Mouse (Mus musculus) induced T-regulatory cell, adult 2 months (primary cell): ENCODE results near the gene Gm42906.

Source experiments
- DNase-seq: peaks from one replicate; pipeline ENCODE4 v3.0.0-alpha.2; 2012; ENCODE audit warnings: low read depth

Gene Gm42906

DNA sequence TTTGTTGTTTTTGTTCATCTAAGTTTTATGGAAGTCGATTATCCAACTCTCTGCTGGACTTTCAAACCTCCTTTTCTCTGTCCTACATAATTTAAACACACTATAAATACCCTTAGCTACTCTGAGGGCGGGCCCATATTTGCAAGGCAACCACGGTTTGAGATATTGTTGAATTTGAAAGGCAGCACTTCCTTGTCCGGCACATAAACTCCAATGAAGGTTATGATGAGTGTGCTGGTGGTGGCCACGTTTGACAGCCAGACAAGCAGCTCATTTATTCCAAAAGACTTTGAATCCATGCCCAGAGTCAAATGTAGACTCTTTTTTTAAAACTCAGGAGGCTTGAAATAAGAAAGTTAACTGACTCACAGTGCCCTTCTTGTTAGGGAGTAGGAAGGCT lies 33.3 kb downstream of the Gm42906 start:
- no peak for DNase-seq

DNA sequence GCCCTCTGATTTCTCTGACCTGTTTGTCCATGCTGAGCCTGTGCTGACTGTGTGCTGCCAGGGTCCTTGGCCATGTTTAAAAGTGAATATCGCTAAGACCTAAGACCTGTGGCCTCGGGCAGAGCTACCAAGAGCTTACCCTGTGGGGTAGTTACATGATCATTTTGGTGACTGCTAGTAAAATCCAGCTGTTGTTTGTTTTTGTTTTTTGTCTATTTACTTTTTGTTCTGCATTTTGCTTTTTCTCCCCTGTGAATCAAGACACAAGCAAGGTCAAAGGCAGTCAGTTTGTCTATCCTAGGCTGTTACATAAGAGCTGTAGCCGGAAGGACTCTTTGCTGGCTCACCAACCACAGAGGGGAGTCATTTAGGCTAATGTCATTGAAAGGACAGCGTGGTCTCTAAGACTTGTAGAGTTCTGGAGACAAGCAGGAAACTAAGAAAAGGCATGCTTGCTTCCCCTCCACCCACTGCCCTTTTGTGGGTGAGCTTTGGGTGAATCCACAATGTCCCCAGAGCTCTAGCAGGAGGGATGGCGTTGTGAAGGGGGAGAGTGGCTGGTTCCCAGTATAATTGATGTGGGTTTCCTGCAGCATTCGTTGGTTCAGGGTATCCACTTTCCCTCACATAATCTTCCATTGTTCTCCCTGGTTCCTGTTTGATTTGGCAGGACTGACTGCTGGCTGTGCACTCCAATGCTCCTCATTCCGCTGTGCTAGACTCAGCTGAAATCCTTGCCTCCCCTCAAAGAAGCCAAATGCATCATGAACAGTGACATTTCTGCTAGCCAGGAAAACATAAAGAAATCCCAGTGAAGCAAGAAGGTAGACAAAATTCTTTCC lies 33.9 kb downstream of the Gm42906 start:
- no peak for DNase-seq

DNA sequence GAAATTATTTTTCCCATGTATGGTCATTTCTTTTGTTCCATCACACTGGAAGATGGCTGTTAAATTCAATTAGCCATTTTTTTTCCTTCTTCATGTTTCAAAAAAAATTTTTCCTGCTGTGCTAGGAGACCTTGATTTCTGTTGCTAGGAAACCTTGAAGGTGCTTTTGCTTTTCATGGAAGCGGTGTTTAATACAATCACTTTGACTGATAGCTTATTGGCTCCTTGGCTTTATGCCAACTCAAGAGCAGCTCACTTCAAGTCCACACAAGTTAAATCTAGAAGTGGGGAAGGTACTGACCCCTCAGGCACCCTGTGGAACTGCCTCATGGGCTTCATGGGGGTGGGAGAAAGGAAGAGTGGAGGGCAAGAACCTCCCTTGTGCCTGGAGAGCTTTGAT lies 38.1 kb downstream of the Gm42906 start:
- DNase-seq: no peak

DNA sequence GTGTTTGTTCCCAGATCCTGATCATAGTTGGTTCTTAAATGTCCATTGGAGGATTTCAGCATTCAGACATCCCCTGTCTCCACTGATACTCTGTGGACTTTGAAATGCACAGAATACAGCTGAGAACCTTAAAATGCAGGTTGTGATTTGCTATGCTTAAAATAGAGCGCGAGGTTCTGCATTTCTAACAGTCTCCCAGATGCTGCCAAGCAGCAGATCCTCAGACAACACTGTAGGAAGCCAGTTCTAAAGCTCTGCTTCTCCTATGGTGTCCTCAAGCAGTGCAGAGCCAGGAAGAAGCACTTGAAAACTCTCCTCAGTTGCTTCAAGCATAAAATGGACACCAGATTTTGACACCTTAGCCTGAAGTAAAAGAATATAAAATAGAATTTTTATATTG lies 48.1 kb downstream of the Gm42906 start:
- DNase-seq: no peak

DNA sequence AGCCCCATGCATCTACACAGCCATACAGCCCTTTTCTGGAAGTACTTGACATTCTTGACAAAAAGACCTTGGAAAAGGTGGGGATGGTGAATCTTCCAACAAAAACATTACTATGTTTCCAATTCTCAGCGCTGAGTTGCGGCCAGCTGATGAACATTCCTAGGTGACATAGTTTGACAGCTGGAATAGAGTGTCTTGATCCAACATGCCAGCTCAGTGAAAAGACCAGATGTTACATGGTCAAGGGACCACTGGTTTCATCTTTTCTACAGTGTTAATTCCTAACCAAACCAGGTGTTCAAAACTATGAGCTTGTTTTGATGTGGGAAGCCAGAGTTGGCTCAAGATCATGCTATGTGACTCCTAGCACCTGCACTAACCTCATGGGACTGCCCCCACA lies 48.8 kb downstream of the Gm42906 start:
- no peak for DNase-seq

DNA sequence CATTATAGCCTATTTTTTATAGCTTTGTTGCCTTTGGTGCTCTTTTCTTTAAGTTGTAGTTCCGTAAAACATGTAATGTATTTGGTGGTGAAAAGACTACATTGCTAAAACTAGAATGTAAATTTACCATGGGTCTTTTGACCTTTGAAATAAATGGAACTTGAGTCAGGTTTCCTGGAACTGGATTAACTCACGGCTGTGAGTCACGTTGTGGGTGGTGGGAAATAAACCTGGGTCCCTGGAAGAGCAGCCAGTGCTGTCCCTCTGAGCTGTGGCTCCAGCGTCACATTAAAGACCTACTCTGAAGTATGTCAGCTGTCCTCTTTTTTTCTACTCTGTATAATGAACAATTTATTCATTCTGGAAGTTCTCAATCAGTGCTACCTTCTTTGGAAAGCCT lies 51.0 kb downstream of the Gm42906 start:
- DNase-seq: peak; percentile 18

DNA sequence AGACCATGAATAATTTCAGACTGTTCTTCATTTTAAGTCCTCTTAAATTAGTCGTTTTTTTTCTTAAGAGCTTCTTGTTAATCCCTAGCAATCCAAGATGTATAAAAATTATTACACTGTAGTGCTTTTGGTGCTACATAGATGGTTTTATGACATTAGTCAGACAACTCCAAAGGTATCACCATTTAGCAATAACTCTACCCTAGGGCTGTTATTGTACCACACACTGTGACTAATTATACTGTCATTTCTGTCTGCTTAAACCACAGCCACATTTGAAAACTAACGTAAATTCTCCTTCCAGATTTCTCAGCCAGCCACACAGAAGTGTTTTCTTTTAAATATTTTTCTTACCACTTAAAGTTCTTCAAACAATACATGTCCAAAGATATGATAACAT lies 53.1 kb downstream of the Gm42906 start:
- DNase-seq: no peak

DNA sequence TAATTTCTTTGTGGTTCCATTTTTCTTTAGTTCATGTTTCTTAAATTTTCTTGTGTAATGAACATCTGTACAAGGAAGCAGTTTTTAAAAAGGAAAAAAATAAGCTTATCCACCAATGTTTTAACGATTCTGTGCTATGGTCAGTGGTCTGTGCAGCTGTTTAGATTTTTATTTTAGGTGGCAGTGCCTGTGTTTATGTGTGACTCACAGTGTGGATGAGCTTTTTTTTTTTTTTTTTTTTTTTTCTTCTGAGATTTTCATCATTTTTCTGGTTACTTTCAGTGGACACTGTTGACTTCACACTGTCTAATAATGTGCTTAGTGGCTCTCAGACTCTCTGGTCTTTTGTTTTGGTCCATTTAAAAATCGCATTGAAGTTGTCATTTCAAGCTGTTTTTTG lies 56.8 kb downstream of the Gm42906 start:
- DNase-seq: no peak

DNA sequence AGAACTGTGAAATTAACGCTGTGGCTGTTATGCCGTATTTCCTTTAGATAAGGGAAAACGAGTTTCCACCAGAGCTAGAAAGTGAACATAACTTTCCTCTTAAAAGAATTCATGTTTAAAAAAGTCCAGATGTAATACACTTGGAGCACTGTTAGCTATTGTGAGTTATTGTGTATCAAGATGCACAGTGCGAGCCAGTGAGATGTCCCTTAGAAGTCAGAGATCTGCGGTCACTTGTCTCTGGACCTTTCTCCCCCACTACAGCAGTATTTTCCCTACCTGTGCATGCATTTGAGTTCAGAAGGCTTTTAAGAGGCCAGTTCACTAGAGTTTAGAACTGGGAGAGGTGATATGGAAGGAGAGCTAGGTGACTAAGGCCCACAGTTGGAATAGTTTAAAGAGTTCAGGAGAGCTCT lies 58.6 kb downstream of the Gm42906 start:
- DNase-seq: no peak

DNA sequence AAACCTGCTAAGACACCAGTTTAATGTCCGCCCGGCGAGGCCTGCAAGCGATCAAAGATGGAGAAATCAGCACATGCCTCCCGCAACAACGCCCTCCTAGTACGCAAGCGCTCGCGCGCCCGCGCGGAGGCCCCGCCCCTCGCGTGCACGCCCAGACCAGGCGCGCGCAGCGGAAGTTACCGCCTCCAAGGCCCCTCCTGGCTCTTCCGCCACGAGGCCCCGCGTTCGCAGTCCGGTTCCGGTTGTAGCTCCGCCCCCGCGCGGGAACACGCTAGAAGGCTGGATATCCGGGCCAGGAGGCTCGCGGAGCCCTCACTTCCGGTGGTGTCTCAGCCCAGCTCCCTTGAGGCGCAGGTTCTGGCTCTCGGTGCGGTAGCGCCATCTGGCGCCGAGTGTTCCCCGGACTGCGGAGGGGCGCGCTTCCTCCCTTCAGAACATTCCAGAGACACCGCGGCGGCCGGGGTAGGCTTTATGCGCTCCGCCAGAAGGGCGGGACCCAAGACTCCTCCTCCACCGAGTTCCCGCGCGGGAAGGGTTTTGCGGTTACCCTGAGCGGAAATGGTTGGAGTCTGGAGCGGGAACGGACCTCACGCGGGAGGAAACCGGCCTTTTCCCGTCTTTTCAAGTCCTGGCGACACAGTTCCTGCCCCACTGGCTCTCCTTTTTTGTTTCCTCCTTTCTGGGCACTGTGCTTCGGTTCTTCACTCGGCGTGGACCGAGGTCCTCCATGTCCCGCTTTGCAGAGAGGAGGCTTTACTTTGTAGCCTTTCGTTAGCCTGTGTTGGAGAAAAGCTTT lies 59.4 kb downstream of the Gm42906 start:
- peak; percentile 100 for DNase-seq

DNA sequence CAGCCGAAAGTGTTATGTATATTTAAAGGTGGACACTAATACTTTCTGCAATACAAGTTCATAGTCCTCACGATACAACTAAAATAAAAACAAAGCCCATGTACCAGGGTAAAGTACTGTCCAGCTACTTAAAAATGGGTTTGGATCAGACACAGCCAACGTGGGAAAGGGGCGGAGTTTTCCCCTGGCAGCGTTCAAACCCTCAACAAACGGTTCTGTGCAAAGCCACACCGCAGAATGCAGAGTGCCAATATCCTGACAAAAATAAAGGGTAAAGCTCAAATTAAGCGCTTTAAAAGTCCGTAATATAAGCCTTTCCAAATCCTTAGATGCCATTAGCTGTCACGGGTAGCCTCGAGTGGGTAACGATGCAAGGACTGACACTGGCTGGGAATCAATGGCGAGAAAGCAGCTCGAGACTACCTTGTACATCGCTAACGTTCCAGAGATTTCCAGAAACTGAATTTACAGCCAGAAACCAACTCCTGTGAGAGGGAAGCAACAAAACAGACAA lies 60.0 kb downstream of the Gm42906 start:
- no peak for DNase-seq

DNA sequence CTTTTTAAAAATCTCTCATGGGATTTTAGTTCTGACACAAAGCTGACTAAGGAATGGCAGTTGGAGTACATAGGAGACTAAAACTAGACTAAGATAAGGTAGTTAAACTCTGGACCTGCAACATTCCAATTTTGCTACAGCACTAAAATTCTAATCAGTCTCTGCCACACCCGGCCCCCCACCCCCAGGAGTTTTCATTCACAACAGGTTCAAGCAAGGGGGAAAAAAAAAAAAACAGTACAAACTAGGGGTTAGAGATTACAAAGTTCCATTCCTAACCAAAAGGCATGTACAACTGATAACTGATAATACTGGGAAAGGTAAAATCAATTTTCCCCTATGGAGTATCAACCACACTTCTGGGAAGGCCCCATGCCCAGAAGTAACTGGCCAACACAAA lies 60.6 kb downstream of the Gm42906 start:
- peak; percentile 7 for DNase-seq

DNA sequence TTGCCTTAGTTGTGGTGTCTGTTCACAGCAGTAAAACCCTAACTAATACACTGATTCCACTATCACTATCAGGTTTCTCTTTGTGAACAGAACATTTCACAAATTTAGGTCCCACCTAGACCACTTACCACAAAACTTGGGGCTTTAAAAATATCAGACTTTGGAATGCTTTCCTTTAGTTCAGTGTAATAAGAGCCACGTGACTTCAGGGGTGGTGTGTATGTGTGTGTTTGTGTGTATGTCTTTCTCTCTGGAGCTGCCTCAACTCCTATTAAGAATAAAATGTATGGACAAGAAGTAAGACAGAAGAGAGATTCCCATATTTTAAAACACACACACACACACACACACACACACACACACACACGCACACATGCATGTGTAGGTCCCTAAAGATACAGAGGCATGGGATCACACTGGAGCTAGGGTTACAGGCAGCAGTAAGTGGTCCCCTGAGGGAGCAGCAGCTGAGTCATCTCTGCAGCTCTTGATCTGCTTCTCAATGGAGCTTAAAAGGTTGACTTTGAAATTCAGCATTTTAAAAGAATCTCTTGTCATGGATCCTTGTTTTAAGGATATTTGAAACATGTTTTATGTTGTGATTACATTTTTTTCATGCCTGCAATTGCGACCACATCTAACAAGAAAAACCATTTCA lies 64.5 kb downstream of the Gm42906 start:
- no peak for DNase-seq

DNA sequence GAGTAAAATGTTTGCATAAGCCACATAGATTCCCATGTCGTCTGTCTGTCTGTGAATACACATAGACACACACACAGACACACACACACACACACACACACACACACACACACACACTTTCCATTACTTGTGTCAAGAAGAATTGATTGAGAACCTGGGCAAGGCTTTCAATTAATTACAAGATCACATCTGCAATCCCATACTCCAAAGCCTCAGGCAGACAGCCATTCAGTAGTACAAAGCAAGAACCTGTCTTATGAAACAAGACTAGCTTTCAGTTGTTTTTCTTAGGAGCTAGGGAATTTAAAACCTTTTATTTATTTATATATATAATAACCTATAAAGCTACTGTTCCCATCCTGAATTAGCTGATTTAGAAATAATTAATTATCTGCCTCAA lies 78.3 kb downstream of the Gm42906 start:
- DNase-seq: no peak

DNA sequence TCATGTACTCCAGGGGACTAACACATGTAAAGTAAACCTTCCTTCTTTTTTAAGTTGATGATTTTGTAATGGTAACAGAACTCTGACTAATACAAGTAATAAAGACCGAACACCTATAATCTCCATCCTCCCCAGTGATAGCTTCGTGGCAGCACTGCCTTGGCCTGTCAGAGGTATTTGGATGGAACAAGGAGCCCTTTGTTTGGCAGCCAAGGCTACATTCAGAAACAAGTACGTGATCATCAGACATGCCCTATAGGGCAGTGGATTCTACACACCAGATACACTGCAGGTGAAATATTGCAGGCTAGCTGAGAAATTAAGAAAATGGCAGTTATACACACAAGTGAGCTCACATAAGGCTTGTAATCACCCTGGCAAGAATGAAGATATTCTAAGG lies 79.5 kb downstream of the Gm42906 start:
- DNase-seq: no peak

DNA sequence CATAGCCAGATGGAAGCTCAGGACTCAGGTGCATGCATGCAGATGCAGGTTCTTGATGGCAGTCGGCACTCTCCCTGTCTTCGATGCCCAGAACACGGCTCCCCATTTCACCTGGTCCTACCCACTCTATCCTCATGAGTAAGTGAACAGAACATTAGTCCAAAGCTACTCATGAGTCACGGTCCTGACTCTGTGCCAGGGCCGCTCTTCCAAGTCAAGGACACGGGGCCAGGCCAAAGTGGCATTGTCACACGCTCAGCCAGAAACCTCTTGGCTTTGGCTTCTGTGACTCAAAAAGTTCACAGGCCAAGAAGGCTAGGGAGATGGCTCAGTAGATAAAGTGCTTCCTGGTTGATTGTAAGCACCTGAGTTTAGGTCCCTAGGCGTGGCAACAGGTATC lies 81.3 kb downstream of the Gm42906 start:
- no peak for DNase-seq

DNA sequence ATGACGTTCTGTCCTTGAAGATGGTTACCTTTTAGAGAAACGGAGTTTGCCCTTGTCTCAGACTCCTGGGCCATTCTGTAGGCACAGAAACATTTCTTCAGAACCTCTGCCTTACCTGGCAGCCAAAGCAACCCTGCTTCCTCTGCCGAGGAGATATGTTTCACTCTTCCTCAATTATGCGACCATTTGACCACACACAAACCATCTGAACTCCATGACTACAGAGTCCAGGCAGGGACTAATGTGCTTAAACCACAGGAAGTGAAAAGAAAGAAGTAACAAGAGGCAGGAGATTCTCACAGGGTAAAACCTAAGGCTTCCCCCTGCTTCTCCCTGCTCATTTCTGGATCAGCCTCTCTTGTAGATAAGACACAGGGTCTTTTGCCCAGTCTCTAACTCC lies 83.2 kb downstream of the Gm42906 start:
- no peak for DNase-seq

DNA sequence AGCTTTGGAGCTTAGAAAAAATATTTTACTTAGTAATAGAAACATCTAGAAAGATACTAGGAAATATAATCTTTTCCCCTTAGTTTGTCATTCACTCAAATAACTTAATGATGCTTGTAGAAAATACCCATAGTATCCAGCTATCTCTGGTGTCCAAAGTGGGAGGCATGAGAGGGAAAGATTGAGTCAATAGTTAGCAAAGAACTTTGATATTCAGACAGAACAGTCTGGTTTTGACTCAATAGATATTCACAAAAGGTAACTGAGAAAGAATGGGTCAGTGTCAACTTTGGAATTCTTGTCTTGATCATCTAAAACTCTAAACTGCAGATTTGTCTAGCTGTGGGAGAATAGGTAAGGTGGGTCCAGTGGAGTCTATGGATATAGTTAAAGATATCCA lies 94.3 kb downstream of the Gm42906 start:
- DNase-seq: no peak

DNA sequence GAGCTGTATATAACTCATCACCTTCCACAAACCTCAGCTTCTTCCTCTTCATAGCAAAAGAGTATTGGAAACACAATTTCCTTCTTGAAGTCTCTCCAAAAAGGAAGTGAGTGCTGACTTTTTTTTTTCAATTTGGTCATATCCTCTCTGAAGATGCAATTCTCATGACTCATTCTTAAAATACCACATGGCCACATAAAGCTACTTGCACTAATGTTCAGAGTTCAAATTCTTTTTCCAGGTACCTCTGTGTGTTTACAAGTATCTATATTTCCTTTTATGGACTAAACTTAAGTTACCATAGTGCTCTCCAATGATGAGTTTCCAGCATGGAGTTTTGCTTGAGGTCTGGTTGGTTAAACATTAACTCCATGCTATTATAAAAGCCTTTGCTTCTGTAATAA lies 94.8 kb downstream of the Gm42906 start:
- no peak for DNase-seq

DNA sequence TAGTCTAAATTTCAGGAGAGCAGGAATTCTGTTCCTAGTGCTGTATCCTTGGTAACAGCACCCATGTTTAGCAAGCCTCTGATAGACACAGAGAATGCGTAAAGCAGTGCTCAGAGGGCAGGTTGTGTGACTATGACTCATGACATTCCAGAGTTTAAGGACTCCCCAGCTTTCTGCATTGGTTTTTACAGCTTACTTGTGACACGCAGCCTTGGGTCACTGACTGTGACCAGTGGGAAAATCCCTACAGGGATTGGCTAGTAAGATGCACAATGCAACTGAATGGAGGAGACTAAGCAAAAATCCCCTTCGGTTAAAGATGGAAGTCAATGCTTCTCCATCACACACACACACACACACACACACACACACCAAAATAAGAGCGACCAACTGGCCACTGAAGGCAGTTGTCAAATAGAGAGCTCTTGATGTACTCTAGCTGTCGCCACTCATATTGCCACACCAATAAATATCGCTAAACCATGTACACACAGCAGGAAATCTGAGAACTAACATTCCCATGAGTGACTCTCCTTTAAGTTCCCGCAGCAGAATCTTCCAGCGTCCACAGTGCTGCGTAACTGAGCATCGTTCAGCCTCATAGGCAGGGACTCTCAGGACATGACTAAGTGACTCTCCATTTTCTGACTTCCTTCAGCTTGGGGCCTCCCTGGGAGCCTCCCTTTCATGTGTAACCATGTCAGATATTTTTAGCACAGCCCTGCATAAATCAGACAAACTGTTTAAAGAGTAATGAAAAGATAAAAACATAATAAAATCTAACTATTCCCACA lies 112.0 kb downstream of the Gm42906 start:
- DNase-seq: no peak

DNA sequence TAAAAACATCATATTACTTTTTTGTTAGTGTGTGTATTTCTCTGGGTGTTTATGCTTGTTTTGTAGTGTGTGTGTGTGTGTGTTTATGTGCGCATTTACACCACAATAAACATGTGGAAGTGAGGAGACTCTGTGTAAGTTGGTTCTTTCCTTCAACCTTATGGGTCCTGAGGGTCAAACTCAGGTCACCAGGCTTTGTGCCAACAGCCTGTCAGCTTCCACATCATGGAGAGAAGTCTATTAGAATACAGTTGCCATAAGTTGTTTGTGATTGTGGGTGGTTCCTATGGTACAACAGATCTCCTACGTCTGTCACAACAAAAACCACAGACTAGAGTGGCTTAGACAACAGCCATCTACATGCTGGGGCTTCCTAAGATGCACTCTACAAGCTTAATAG lies 127.7 kb downstream of the Gm42906 start:
- DNase-seq: no peak

DNA sequence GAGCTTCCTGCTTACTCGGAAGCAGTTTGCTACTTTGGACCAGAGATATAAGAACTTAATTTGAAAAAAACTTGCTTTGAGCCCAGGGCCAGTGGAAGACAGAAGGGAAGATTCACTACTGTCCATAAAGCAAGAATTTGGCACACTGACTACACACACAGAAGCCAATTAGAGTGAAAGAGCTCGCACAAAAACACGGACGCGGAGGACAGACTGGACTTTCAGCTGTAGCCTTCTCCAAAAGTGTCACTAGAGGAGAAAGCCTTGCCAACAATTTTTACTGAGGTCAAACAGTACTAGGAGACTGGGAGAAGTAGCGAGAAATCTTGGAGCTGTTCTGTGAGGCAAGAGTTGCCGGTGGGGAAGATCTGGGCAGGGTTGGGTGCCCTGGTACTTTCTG lies 128.4 kb downstream of the Gm42906 start:
- no peak for DNase-seq
